Mouse (Mus musculus) C2C12 (cell line): ENCODE results near the gene Adprhl1.

ENCODE experiments used
- CEBPB ChIP-seq: IDR thresholded peaks from one replicate; pipeline ENCODE4 v1.6.1; 2011; ENCODE audit warnings: low read depth, mild to moderate bottlenecking, control low read depth, moderate library complexity
- CTCF ChIP-seq: IDR thresholded peaks from one replicate; pipeline ENCODE4 v1.5.1; 2011; ENCODE audit not compliant: control insufficient read depth, insufficient read depth, insufficient read length
- FOSL1 ChIP-seq: IDR thresholded peaks from one replicate; pipeline ENCODE4 v1.8.0; 2011; ENCODE audit warnings: mild to moderate bottlenecking, low read length; ENCODE audit not compliant: poor library complexity, insufficient read depth, severe bottlenecking
- MAX ChIP-seq: IDR thresholded peaks from one replicate; pipeline ENCODE4 v1.6.1; 2011; ENCODE audit warnings: mild to moderate bottlenecking, control low read depth
- USF1 ChIP-seq: IDR thresholded peaks from one replicate; pipeline ENCODE4 v1.6.1; 2011; ENCODE audit warnings: low read depth, mild to moderate bottlenecking, control low read depth, moderate library complexity

DNA sequence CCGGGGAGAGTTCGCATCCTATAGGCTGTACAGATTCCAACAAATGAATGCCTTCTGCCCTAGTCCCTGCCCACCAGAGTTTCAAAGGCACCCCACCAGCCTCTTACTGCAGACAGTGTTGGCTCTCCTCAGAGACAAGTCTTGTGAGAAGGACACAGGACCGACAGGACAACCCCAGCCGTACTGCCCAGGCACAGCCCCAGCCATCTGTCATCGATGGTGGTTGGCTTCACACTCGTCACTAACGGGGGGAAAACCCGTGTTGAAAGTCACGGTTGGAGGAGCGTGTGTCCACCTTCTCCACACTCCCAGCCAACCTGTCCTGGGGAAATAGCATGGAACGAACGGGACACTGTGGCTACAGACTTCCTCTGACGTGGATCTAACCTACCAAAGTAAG lies 19.2 kb downstream of the Adprhl1 start:
- TF ChIP-seq CTCF (no peak), FOSL1 (no peak), MAX (no peak), CEBPB (no peak), USF1 (no peak)
